Mouse (Mus musculus): ENCODE results near the gene Akr1c18. TPM values are rescaled to one million over a fixed set of nuclear protein-coding genes. Genes with fewer than 3 reads are reported as not detected.

The Akr1c18 gene
- total and polyA plus RNA-seq, 3 experiments: 0.78 TPM; not detected in 2

DNA sequence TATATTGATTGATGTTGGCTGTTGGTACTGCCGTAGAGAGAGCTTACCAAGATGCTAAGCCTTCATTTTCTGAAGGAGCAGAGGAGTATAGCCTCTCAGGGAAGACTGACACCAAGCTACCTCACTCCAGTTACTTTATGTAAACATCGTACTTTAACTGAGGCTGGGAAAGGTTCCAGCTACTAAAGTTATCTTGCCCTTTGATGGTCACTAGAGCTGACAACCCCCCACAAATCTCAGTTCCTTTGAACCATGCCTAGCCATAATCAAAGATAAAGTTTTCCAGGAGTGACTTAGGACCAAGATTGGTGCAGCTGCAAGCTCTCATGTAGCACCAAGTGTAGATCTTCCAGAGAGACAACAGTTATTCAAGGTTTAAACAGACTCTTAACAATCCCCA lies 22.5 kb upstream of the Akr1c18 start:
- H3K79me2 ChIP-seq (replicated peaks; ENCODE audit: control insufficient read depth, insufficient read depth, low read length): no peaks in the 10 kb centered on the region
- no peak for DNase-seq
- H3K27ac ChIP-seq: no peak overlapping the region
- TF ChIP-seq EP300 (IDR thresholded peaks at IDR 0.05; ENCODE audit: insufficient read depth, low read depth, low read length) (no peak), CTCF (IDR thresholded peaks at IDR 0.05) (no peak), POLR2A (IDR thresholded peaks at IDR 0.05; ENCODE audit: insufficient read depth, low read depth, low read length) (no peak)
- H3K9ac ChIP-seq (ENCODE audit: low read depth, low read length): no peak overlapping the region
- H3K36me3 ChIP-seq (ENCODE audit: control insufficient read depth, insufficient read depth, low read length): no peaks in the 10 kb centered on the region
- no peaks in the 10 kb centered on the region for H3K4me1 ChIP-seq (ENCODE audit: control insufficient read depth, insufficient read depth, low read length)
- intact Hi-C loops (cut with DNase I): no loop called here
- no peaks in the 10 kb centered on the region for H3K27me3 ChIP-seq (ENCODE audit: control insufficient read depth, insufficient read depth, low read length)
- no peak overlapping the region for H3K4me3 ChIP-seq
- 35% methylated on average over 2 of the region's 2 CpGs for WGBS

DNA sequence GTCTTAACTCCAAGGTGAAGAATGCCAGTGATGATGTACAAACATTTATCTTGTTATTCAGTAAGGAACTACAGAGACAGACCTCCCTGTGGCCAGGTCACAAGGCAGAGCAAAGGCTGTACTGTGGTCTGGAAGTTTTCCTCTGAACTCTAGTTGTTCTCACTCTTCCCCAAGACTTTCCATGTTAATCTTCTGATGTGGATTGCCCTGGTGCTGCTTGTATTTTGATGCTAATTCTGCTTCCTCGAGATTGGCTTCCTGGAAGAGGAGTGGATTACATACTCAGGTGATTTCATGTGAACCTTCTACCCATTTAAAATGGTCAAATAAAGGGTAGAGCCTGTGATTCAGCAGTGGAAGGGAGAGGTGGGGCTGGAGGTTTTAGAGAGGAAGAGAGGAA lies 17.6 kb upstream of the Akr1c18 start:
- intact Hi-C loops (cut with DNase I): no loop called here
- Histone ChIP-seq H3K4me1 (ENCODE audit: control insufficient read depth, insufficient read depth, low read length) (no peaks in the 10 kb centered on the region), H3K36me3 (ENCODE audit: control insufficient read depth, insufficient read depth, low read length) (no peaks in the 10 kb centered on the region), H3K79me2 (replicated peaks; ENCODE audit: control insufficient read depth, insufficient read depth, low read length) (no peaks in the 10 kb centered on the region), H3K4me3 (no peak overlapping the region), H3K27ac (no peak overlapping the region), H3K27me3 (ENCODE audit: control insufficient read depth, insufficient read depth, low read length) (no peaks in the 10 kb centered on the region), H3K9ac (ENCODE audit: low read depth, low read length) (no peak overlapping the region)
- no peak for DNase-seq
- no peak for TF ChIP-seq POLR2A (IDR thresholded peaks at IDR 0.05; ENCODE audit: insufficient read depth, low read depth, low read length)
- no peak for TF ChIP-seq EP300 (IDR thresholded peaks at IDR 0.05; ENCODE audit: insufficient read depth, low read depth, low read length)
- TF ChIP-seq CTCF (IDR thresholded peaks at IDR 0.05): no peak
- WGBS: 29% methylated on average over 1 of the region's 1 CpGs

DNA sequence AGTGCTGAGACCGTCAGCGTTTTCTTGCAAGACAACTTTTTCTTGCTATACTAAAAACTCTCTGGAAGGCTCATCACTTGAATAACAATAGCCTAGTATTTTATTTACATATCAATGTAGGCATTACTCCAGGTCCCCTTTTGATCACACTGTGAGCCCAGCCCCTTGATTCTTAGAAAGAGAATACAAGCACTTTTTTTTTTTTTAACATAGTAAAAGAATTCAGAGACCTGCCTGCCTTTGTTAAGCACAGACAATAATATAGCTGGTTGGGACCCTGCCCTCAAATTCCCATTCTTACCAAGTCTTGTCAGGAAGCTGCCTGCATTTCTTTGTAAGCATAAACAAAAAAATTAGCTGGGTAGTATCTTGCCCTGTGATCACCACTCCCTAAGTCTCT lies 4.8 kb upstream of the Akr1c18 start:
- Histone ChIP-seq H3K27ac (no peak overlapping the region), H3K36me3 (ENCODE audit: control insufficient read depth, insufficient read depth, low read length) (no peaks in the 10 kb centered on the region), H3K4me3 (no peak overlapping the region), H3K4me1 (ENCODE audit: control insufficient read depth, insufficient read depth, low read length) (no peaks in the 10 kb centered on the region), H3K27me3 (ENCODE audit: control insufficient read depth, insufficient read depth, low read length) (no peaks in the 10 kb centered on the region), H3K79me2 (replicated peaks; ENCODE audit: control insufficient read depth, insufficient read depth, low read length) (no peaks in the 10 kb centered on the region), H3K9ac (ENCODE audit: low read depth, low read length) (no peak overlapping the region)
- DNase-seq: no peak
- TF ChIP-seq POLR2A (IDR thresholded peaks at IDR 0.05; ENCODE audit: insufficient read depth, low read depth, low read length) (no peak), EP300 (IDR thresholded peaks at IDR 0.05; ENCODE audit: insufficient read depth, low read depth, low read length) (no peak), CTCF (IDR thresholded peaks at IDR 0.05) (no peak)
- WGBS: 72% methylated on average over 2 of the region's 2 CpGs
- intact Hi-C loops (cut with DNase I): no loop called here

DNA sequence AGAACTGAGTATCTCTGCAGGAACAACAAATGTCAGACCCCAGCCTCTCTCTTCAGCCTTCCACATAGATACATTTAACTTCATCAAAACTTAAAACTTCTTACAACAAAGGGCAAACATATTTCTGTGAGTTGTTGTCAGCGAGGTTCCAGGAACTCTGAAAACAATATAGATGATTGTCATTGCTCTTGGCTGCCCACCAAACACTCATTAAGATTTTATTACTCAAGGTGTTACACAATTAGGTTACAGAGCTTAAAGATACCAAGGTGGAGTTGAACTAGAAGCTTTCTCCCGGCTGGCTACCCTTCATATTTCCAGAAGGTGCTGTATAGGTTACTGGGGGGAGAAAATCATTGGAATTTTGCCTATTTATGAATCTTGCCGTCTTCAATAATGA lies 3.1 kb upstream of the Akr1c18 start:
- no peak overlapping the region for H3K9ac ChIP-seq (ENCODE audit: low read depth, low read length)
- intact Hi-C loops (cut with DNase I): no loop called here
- WGBS: 55% methylated on average over 3 of the region's 3 CpGs
- no peaks in the 10 kb centered on the region for H3K4me1 ChIP-seq (ENCODE audit: control insufficient read depth, insufficient read depth, low read length)
- TF ChIP-seq CTCF (IDR thresholded peaks at IDR 0.05) (no peak), EP300 (IDR thresholded peaks at IDR 0.05; ENCODE audit: insufficient read depth, low read depth, low read length) (no peak), POLR2A (IDR thresholded peaks at IDR 0.05; ENCODE audit: insufficient read depth, low read depth, low read length) (no peak)
- no peak overlapping the region for H3K27ac ChIP-seq
- no peaks in the 10 kb centered on the region for H3K36me3 ChIP-seq (ENCODE audit: control insufficient read depth, insufficient read depth, low read length)
- no peak overlapping the region for H3K4me3 ChIP-seq
- no peaks in the 10 kb centered on the region for H3K27me3 ChIP-seq (ENCODE audit: control insufficient read depth, insufficient read depth, low read length)
- no peak for DNase-seq
- no peaks in the 10 kb centered on the region for H3K79me2 ChIP-seq (replicated peaks; ENCODE audit: control insufficient read depth, insufficient read depth, low read length)

DNA sequence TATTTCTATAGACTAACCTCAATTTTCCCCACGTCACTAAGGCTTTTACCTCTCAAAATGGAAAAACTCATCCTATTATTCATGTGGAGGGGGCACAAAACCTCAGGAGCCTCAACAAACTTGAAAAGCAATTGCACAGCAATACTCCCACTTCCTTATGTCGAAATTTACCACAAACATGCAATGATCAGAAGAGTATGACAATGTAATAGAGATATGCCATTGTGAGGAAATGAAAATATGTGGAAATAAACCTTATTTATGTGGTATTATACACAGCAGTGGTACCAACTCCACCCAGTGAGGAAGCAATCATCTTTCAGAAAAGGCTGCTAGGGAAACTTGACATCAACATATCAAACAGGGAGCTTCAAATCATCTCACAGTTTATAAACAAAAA lies 2.5 kb upstream of the Akr1c18 start:
- WGBS: 50% methylated on average over 2 of the region's 2 CpGs
- Histone ChIP-seq H3K27me3 (ENCODE audit: control insufficient read depth, insufficient read depth, low read length) (no peaks in the 10 kb centered on the region), H3K79me2 (replicated peaks; ENCODE audit: control insufficient read depth, insufficient read depth, low read length) (no peaks in the 10 kb centered on the region), H3K27ac (no peak overlapping the region), H3K36me3 (ENCODE audit: control insufficient read depth, insufficient read depth, low read length) (no peaks in the 10 kb centered on the region), H3K4me3 (no peak overlapping the region), H3K4me1 (ENCODE audit: control insufficient read depth, insufficient read depth, low read length) (no peaks in the 10 kb centered on the region), H3K9ac (ENCODE audit: low read depth, low read length) (no peak overlapping the region)
- TF ChIP-seq POLR2A (IDR thresholded peaks at IDR 0.05; ENCODE audit: insufficient read depth, low read depth, low read length) (no peak), CTCF (IDR thresholded peaks at IDR 0.05) (no peak), EP300 (IDR thresholded peaks at IDR 0.05; ENCODE audit: insufficient read depth, low read depth, low read length) (no peak)
- intact Hi-C loops (cut with DNase I): no loop called here
- no peak for DNase-seq

DNA sequence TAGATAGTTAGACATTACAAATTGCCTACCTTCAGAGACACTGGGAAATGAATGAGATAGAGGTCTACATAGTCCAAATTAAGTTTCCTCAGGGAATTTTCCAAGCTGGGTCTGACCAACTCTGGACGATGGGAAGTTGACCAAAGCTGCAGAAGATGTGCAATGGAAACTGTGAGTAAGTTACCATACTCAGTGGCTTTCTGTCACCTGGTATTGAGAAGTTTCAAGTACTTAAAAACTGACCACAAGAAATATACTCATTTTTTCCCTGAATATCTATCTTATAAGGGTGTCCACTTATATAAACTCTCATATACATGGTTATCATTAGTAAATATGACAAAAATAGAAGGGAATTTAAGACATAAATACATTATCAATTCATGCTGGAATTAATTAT lies 6.2 kb downstream of the Akr1c18 start:
- no peaks in the 10 kb centered on the region for H3K27me3 ChIP-seq (ENCODE audit: control insufficient read depth, insufficient read depth, low read length)
- 31% methylated on average over 1 of the region's 1 CpGs for WGBS
- H3K27ac ChIP-seq: no peak overlapping the region
- TF ChIP-seq EP300 (IDR thresholded peaks at IDR 0.05; ENCODE audit: insufficient read depth, low read depth, low read length) (no peak), POLR2A (IDR thresholded peaks at IDR 0.05; ENCODE audit: insufficient read depth, low read depth, low read length) (no peak), CTCF (IDR thresholded peaks at IDR 0.05) (no peak)
- no peaks in the 10 kb centered on the region for H3K36me3 ChIP-seq (ENCODE audit: control insufficient read depth, insufficient read depth, low read length)
- DNase-seq: no peak
- no peak overlapping the region for H3K9ac ChIP-seq (ENCODE audit: low read depth, low read length)
- intact Hi-C loops (cut with DNase I): no loop called here
- no peaks in the 10 kb centered on the region for H3K4me1 ChIP-seq (ENCODE audit: control insufficient read depth, insufficient read depth, low read length)
- H3K4me3 ChIP-seq: no peak overlapping the region
- no peaks in the 10 kb centered on the region for H3K79me2 ChIP-seq (replicated peaks; ENCODE audit: control insufficient read depth, insufficient read depth, low read length)
